Mouse (Mus musculus): ENCODE data around the gene Dbndd1. TPM values are rescaled to one million over a fixed set of nuclear protein-coding genes. Genes with fewer than 3 reads are reported as not detected.

The Dbndd1 gene
- polyA plus RNA-seq, 1 experiment from 2014 or later, result 0.68 TPM

DNA sequence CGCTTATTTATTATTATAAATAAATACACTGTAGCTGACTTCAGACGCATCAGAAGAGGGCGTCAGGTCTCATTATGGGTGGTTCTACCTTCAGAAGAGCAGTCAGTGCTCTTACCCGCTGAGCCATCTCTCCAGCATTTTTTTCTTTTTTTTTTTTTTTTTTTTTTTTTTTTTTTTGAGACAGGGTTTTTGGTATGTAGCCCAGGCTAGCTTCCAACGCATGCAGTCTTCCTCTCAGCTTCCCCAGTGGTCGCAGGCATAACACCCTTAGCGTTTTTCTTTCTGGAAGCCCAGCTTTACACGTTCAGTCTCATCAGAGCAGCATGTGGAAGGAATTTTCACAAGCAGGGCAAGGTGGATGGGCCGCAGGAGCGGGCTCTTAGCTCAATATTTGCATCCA, 2.9 kb upstream of the Dbndd1 start:
- Histone ChIP-seq H3K27me3 (ENCODE audit: control insufficient read depth, insufficient read depth, low read length) (peaks cover 32% of the 10 kb centered on the region), H3K27ac (ENCODE audit: low read length) (no peak overlapping the region), H3K4me2 (ENCODE audit: low read depth, low read length) (peak overlapping the region; percentile 94), H3K36me3 (ENCODE audit: control insufficient read depth, insufficient read depth) (peaks cover 4% of the 10 kb centered on the region; the same call in 1 of the 2 replicates), H3K9me3 (replicated peaks; ENCODE audit: control insufficient read depth, low read length) (no peaks in the 10 kb centered on the region), H3K4me3 (ENCODE audit: low read length) (peak overlapping the region; percentile 89), H3K9ac (ENCODE audit: low read length) (no peak overlapping the region), H3K4me1 (ENCODE audit: control insufficient read depth, insufficient read depth, low read length) (peaks cover 20% of the 10 kb centered on the region)
- WGBS, result 37% methylated on average over 10 of the region's 10 CpGs
- ATAC-seq (replicated peaks; ENCODE audit: extremely low read depth, insufficient read depth, low FRiP score), result no peak

DNA sequence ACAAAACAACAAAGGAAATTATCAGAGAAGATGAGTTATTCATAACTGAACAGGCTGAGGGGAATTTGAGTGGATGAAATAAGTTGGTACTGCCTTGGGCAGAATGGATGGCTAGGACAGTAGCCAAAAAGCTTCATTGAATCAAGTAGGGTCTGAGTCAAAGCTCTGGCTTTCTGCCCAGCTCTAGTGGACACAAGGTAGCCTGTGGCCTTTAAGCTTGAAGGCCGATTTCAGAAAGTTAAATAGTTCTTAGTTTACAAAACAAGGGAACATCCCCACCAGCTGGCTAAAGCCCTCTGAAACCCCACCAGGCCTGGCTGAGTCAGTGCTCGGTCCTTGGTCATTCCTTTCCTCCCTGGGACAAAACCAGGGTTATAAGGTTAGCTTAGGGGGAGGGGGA, 1.3 kb upstream of the Dbndd1 start:
- Histone ChIP-seq H3K36me3 (ENCODE audit: control insufficient read depth, insufficient read depth) (no peaks in the 10 kb centered on the region), H3K27ac (ENCODE audit: low read length) (no peak overlapping the region), H3K9ac (ENCODE audit: low read length) (no peak overlapping the region), H3K9me3 (replicated peaks; ENCODE audit: control insufficient read depth, low read length) (no peaks in the 10 kb centered on the region), H3K4me1 (ENCODE audit: control insufficient read depth, insufficient read depth, low read length) (peaks cover 20% of the 10 kb centered on the region), H3K4me2 (ENCODE audit: low read depth, low read length) (no peak overlapping the region), H3K27me3 (ENCODE audit: control insufficient read depth, insufficient read depth, low read length) (peaks cover 40% of the 10 kb centered on the region), H3K4me3 (ENCODE audit: low read length) (no peak overlapping the region)
- 52% methylated on average over 2 of the region's 2 CpGs for WGBS
- ATAC-seq (replicated peaks; ENCODE audit: extremely low read depth, insufficient read depth, low FRiP score), result no peak

DNA sequence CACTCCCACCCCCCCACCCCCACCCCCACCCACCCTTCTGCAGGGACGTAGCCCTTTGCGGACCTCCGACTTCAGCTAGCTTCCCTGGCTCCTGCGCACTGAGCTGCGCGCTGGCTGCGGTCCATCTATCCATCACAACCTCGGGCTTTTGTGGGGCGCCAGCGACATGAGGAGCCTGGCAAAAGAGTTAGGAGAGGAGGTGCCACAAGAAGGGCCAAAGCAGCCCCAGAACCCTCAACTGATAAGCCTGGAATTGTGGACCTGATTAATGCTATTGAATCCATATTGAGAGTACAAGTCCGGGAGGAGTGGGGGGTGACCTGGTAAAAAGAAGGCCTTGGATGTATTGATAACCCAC, 256 bp upstream of the Dbndd1 start:
- H3K36me3 ChIP-seq (ENCODE audit: control insufficient read depth, insufficient read depth), result no peaks in the 10 kb centered on the region
- peaks cover 40% of the 10 kb centered on the region for H3K27me3 ChIP-seq (ENCODE audit: control insufficient read depth, insufficient read depth, low read length)
- no peak overlapping the region for H3K9ac ChIP-seq (ENCODE audit: low read length)
- H3K27ac ChIP-seq (ENCODE audit: low read length), result no peak overlapping the region
- WGBS, result 2% methylated on average over 11 of the region's 11 CpGs
- H3K4me3 ChIP-seq (ENCODE audit: low read length), result peak overlapping the region; percentile 72
- peak overlapping the region; percentile 99 for H3K4me2 ChIP-seq (ENCODE audit: low read depth, low read length)
- H3K4me1 ChIP-seq (ENCODE audit: control insufficient read depth, insufficient read depth, low read length), result peaks cover 20% of the 10 kb centered on the region
- H3K9me3 ChIP-seq (replicated peaks; ENCODE audit: control insufficient read depth, low read length), result no peaks in the 10 kb centered on the region
- ATAC-seq (replicated peaks; ENCODE audit: extremely low read depth, insufficient read depth, low FRiP score), result no peak

DNA sequence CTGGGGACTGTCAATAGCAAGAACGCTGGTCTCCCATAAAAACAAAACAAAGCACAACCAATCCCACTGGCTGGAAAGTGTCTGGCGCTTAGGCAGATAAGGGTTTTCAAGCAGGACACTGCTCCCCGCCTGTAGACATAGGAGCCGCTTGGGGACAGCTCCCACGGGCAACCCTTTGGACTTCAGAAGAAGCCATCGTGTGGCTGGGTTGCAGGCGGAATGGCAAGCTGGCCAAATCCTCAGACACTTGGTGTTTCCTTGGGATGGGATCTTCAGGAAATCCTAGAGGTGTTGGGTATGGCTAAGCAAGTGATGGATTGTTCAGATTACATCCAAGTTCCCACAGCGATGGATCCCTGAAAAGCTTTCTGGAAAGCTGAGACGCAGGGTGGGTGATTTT, 1.1 kb downstream of the Dbndd1 start:
- H3K4me3 ChIP-seq (ENCODE audit: low read length), result peak overlapping the region; percentile 72
- no peak overlapping the region for H3K9ac ChIP-seq (ENCODE audit: low read length)
- peaks cover 40% of the 10 kb centered on the region for H3K27me3 ChIP-seq (ENCODE audit: control insufficient read depth, insufficient read depth, low read length)
- H3K27ac ChIP-seq (ENCODE audit: low read length), result no peak overlapping the region
- ATAC-seq (replicated peaks; ENCODE audit: extremely low read depth, insufficient read depth, low FRiP score), result no peak
- peaks cover 2% of the 10 kb centered on the region; the same call in 1 of the 2 replicates for H3K36me3 ChIP-seq (ENCODE audit: control insufficient read depth, insufficient read depth)
- WGBS, result 5% methylated on average over 9 of the region's 9 CpGs
- peaks cover 15% of the 10 kb centered on the region for H3K4me1 ChIP-seq (ENCODE audit: control insufficient read depth, insufficient read depth, low read length)
- no peaks in the 10 kb centered on the region for H3K9me3 ChIP-seq (replicated peaks; ENCODE audit: control insufficient read depth, low read length)
- peak overlapping the region; percentile 99 for H3K4me2 ChIP-seq (ENCODE audit: low read depth, low read length)

DNA sequence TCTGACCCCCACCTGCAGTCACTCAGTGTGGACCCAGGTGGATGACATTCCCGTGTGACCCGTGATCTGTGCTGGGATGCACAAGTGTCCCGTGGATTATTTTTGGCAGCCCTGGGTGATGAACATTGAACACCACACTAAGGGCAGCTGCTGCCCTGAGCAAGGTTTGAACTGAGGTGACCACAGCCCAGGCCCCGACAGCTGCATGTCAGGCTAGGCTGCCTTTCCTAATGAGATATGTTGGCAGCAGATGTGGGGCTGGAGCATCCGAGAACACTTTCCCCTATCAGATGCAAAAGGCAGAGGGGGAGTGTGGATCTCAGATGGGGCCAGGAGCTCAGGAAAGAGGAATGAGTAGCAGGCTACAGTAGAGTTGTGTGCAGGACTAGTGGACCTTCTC, 4.4 kb downstream of the Dbndd1 start:
- no peaks in the 10 kb centered on the region for H3K9me3 ChIP-seq (replicated peaks; ENCODE audit: control insufficient read depth, low read length)
- H3K4me3 ChIP-seq (ENCODE audit: low read length), result no peak overlapping the region
- H3K4me2 ChIP-seq (ENCODE audit: low read depth, low read length), result no peak overlapping the region
- peaks cover 7% of the 10 kb centered on the region; the same call in 1 of the 2 replicates for H3K36me3 ChIP-seq (ENCODE audit: control insufficient read depth, insufficient read depth)
- H3K27ac ChIP-seq (ENCODE audit: low read length), result no peak overlapping the region
- H3K9ac ChIP-seq (ENCODE audit: low read length), result no peak overlapping the region
- peaks cover 10% of the 10 kb centered on the region for H3K4me1 ChIP-seq (ENCODE audit: control insufficient read depth, insufficient read depth, low read length)
- 61% methylated on average over 5 of the region's 5 CpGs for WGBS
- peaks cover 26% of the 10 kb centered on the region for H3K27me3 ChIP-seq (ENCODE audit: control insufficient read depth, insufficient read depth, low read length)
- no peak for ATAC-seq (replicated peaks; ENCODE audit: extremely low read depth, insufficient read depth, low FRiP score)

DNA sequence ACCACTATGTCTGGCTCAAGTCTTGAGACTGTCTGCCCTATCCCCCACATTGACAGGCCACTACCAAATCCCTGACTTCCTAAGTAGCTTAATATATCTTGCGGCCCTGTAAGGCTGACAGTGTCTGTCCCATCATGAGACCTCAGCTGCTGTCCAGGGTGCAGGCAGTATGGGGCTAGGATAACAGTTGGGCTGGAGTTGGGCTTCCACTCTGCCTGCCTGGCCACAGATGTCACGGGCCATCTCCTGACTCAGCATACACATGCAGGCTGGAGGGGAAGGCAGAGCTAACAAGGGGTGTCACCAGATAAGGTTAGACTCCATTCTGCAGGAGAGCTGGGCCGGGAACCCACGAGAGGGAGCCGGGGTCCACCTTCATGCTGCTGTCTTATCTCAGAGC, 8.1 kb downstream of the Dbndd1 start:
- Histone ChIP-seq H3K4me1 (ENCODE audit: control insufficient read depth, insufficient read depth, low read length) (no peaks in the 10 kb centered on the region), H3K27me3 (ENCODE audit: control insufficient read depth, insufficient read depth, low read length) (no peaks in the 10 kb centered on the region), H3K36me3 (ENCODE audit: control insufficient read depth, insufficient read depth) (peaks cover 24% of the 10 kb centered on the region), H3K27ac (ENCODE audit: low read length) (no peak overlapping the region), H3K9me3 (replicated peaks; ENCODE audit: control insufficient read depth, low read length) (0 out of 2 replicates have a peak, but pooled peaks cover 4% of the 10 kb centered on the region), H3K4me2 (ENCODE audit: low read depth, low read length) (no peak overlapping the region), H3K4me3 (ENCODE audit: low read length) (no peak overlapping the region), H3K9ac (ENCODE audit: low read length) (no peak overlapping the region)
- 92% methylated on average over 5 of the region's 5 CpGs for WGBS
- ATAC-seq (replicated peaks; ENCODE audit: extremely low read depth, insufficient read depth, low FRiP score), result no peak

DNA sequence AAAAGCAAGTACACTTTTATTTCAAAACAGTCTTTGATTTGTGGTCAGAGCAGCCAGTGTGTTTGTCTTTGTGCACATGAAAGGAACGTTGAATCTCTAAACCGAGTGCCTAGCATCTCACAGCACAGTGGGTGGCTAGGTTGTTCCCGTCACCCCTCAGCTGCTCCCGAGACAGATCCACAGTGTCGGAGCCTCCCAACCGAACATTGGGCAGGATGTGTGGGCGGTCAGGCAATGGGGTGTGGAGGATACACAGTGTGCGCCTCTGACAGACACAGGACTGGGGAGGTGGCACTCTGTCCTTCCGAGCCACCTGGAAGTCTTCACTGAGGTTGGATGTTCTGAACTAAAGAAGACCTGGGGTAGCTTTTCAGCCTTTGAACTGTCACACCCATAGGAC, 9.6 kb downstream of the Dbndd1 start:
- no peak for ATAC-seq (replicated peaks; ENCODE audit: extremely low read depth, insufficient read depth, low FRiP score)
- Histone ChIP-seq H3K9ac (ENCODE audit: low read length) (no peak overlapping the region), H3K4me2 (ENCODE audit: low read depth, low read length) (no peak overlapping the region), H3K4me3 (ENCODE audit: low read length) (no peak overlapping the region), H3K4me1 (ENCODE audit: control insufficient read depth, insufficient read depth, low read length) (no peaks in the 10 kb centered on the region), H3K36me3 (ENCODE audit: control insufficient read depth, insufficient read depth) (peaks cover 37% of the 10 kb centered on the region), H3K9me3 (replicated peaks; ENCODE audit: control insufficient read depth, low read length) (0 out of 2 replicates have a peak, but pooled peaks cover 4% of the 10 kb centered on the region), H3K27me3 (ENCODE audit: control insufficient read depth, insufficient read depth, low read length) (no peaks in the 10 kb centered on the region), H3K27ac (ENCODE audit: low read length) (no peak overlapping the region)
- WGBS, result 87% methylated on average over 9 of the region's 9 CpGs

DNA sequence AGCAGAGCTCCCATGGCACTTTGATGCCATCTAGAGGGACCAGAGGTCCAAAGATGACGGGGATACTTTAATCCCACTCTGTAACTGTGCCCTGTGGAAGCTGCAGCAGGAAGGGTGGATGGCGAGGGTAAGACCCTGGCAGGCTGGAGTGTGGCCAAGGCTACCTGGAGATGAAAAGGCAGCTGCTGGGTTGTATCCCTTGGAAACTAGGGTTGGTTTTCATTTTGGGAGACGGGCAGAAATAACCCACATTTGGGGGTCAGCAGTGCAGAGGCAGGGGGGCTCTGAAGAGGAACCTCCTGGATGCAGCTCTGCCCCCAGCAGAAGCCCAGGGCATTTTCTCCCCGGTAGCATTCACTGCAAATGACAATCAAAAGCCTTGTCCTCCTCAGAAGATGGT, 10.0 kb downstream of the Dbndd1 start:
- 82% methylated on average over 4 of the region's 4 CpGs for WGBS
- H3K27me3 ChIP-seq (ENCODE audit: control insufficient read depth, insufficient read depth, low read length), result no peaks in the 10 kb centered on the region
- H3K4me2 ChIP-seq (ENCODE audit: low read depth, low read length), result no peak overlapping the region
- 0 out of 2 replicates have a peak, but pooled peaks cover 4% of the 10 kb centered on the region for H3K9me3 ChIP-seq (replicated peaks; ENCODE audit: control insufficient read depth, low read length)
- no peak overlapping the region for H3K27ac ChIP-seq (ENCODE audit: low read length)
- ATAC-seq (replicated peaks; ENCODE audit: extremely low read depth, insufficient read depth, low FRiP score), result no peak
- no peak overlapping the region for H3K9ac ChIP-seq (ENCODE audit: low read length)
- no peaks in the 10 kb centered on the region for H3K4me1 ChIP-seq (ENCODE audit: control insufficient read depth, insufficient read depth, low read length)
- peaks cover 40% of the 10 kb centered on the region for H3K36me3 ChIP-seq (ENCODE audit: control insufficient read depth, insufficient read depth)
- no peak overlapping the region for H3K4me3 ChIP-seq (ENCODE audit: low read length)

DNA sequence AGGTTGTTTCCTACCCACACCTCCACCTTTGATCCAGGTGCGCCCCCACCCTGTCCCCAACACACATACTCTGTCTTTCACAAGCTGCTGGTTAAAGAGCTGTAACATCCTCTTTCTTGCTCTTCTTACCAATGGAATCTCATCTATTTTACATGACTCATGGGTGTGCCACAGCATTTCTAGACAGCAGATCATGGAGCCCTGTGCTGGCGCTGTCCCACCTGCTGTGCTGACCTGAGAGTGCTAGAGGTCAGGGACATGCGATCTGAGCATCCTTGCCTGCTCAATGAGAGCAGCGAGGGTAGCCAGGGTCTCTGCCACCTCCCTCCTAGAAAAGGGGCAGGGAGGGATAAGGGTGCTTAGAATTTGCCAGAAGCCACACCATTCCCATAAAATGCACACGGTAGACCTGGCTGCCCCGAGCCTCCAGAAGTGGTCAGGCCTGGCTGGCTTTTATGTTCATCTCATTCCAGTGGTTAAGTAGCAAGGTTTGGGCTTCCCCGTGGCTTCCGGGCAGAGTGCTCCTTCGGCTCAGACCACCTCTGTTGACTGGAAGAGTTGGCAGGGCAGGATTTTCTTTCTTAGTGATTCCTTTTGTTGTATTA, 10.6 kb downstream of the Dbndd1 start:
- H3K36me3 ChIP-seq (ENCODE audit: control insufficient read depth, insufficient read depth), result peaks cover 45% of the 10 kb centered on the region
- H3K9me3 ChIP-seq (replicated peaks; ENCODE audit: control insufficient read depth, low read length), result 0 out of 2 replicates have a peak, but pooled peaks cover 4% of the 10 kb centered on the region
- no peaks in the 10 kb centered on the region for H3K27me3 ChIP-seq (ENCODE audit: control insufficient read depth, insufficient read depth, low read length)
- no peak overlapping the region for H3K9ac ChIP-seq (ENCODE audit: low read length)
- H3K4me2 ChIP-seq (ENCODE audit: low read depth, low read length), result no peak overlapping the region
- ATAC-seq (replicated peaks; ENCODE audit: extremely low read depth, insufficient read depth, low FRiP score), result no peak
- H3K4me3 ChIP-seq (ENCODE audit: low read length), result no peak overlapping the region
- no peak overlapping the region for H3K27ac ChIP-seq (ENCODE audit: low read length)
- no peaks in the 10 kb centered on the region for H3K4me1 ChIP-seq (ENCODE audit: control insufficient read depth, insufficient read depth, low read length)
- 91% methylated on average over 9 of the region's 9 CpGs for WGBS
